Mouse (Mus musculus): ENCODE results near the gene Pcsk5. TPM values are rescaled to one million over a fixed set of nuclear protein-coding genes. Genes with fewer than 3 reads are reported as not detected.

The Pcsk5 gene
- total RNA-seq, 2 experiments from 2014 or later, result 1.9 to 4.0 TPM

DNA sequence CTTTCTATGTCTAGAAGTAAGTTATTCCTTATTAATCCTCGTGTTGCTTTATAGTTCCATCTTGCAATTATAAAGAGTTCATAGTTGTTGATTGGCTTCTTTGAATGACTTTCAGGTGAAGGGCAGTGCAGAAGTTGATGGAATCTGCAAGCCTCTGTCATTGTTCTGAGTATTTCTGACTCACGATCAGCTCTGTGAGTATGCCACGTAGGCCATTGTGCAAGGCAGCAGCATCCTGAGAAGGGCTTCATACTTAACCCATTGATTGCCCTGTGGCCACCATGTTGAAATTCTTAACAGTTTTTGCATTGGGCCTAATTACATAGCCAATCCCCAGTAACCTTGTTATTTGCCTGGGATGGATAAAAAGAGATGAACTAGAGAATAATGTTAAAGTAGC lies 428.1 kb downstream of the Pcsk5 start:
- DNase-seq, result no peak
- no peak overlapping the region for H3K27ac ChIP-seq
- no peak overlapping the region for H3K4me3 ChIP-seq
- intact Hi-C loops (cut with DNase I), result no loop called here
- TF ChIP-seq CTCF (IDR thresholded peaks at IDR 0.05), result no peak

DNA sequence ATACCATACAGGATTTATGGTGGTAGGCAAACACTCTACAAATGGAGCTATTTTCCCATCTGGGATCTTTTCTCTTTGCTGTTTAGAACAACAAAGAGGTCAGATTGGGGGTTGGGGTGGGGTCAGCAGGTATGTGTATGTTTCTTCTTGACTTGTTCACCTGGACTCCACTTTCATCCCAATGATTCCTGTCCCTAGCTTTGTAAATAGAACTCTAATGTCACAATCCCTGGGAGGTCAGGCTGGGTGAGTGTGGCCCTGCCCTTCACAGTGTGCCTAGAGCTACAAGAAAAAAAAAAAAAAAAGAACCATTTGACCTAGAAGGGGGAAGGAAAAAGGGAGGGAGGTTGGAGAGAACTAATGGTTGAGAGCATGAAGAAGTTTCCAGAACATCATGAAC lies 428.8 kb downstream of the Pcsk5 start:
- Histone ChIP-seq H3K27ac (no peak overlapping the region), H3K4me3 (no peak overlapping the region)
- no peak for TF ChIP-seq CTCF (IDR thresholded peaks at IDR 0.05)
- no peak for DNase-seq
- intact Hi-C loops (cut with DNase I), result no loop called here

GRCm38 (mm10) chr19:17406823-17407222 lies 430.6 kb downstream of the Pcsk5 start:
- no peak for DNase-seq
- Histone ChIP-seq H3K27ac (no peak overlapping the region), H3K4me3 (no peak overlapping the region)
- intact Hi-C loops (cut with DNase I), result no loop called here
- TF ChIP-seq CTCF (IDR thresholded peaks at IDR 0.05), result no peak

DNA sequence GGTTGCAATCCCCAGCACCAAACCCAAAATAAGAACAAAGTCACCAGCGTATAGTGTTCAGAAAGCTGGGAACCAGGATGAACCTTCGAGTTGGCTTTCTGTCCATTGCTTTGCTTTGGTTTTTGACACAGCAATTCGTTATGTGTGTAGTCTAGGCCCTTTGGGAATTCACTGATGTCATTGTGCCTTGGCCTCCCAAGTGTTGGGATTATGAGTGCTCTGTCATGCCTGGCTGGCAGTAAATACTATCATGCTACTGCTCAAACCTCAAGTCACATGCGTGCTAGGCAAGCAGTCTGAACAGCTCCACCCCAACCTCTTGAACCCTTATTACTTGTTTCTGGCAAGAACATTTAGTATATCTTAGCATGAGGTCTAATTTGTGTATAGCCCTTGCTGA lies 434.3 kb downstream of the Pcsk5 start:
- Histone ChIP-seq H3K4me3 (no peak overlapping the region), H3K27ac (no peak overlapping the region)
- no peak for DNase-seq
- intact Hi-C loops (cut with DNase I), result no loop called here
- no peak for TF ChIP-seq CTCF (IDR thresholded peaks at IDR 0.05)

DNA sequence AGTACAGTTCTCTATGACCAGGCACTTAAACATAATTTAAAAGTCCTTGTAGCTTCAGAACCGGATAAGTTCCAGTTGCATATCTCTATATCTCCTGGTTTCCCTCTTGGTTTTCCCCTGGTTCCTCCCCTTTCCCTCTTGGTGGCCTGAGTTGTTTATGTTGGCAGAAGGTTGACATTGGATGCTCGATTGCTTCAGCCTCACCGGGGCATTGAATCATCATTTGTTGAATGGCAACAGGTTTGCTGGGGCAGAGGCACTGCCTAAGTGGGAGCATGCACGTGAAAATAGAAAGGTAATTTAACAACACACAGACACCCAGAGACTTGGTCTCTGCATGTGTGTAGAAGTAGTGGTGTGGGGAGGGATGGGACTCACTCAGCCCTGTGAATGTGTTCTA lies 436.9 kb downstream of the Pcsk5 start:
- H3K4me3 ChIP-seq, result no peak overlapping the region
- intact Hi-C loops (cut with DNase I), result no loop called here
- DNase-seq, result no peak
- no peak overlapping the region for H3K27ac ChIP-seq
- no peak for TF ChIP-seq CTCF (IDR thresholded peaks at IDR 0.05)

DNA sequence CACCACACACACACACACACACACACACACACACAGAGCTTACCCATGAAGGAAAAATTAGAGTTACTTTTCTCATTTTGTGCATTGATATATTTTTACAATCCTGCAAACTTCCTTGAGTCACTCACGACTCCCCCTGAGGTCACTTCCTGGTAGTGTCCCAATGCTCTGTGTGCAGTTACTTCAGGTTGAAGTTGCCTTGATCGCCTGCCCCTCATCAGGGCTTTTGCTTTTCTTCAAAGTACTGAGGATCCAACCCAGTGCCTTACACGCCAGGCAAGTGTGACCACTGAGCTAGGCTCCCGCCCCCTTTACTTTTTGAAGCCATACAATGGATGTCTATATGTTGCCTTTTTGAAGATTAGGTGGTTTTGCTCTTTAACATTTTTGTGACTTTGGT lies 437.5 kb downstream of the Pcsk5 start:
- intact Hi-C loops (cut with DNase I), result no loop called here
- no peak for TF ChIP-seq CTCF (IDR thresholded peaks at IDR 0.05)
- no peak overlapping the region for H3K4me3 ChIP-seq
- DNase-seq, result no peak
- no peak overlapping the region for H3K27ac ChIP-seq

DNA sequence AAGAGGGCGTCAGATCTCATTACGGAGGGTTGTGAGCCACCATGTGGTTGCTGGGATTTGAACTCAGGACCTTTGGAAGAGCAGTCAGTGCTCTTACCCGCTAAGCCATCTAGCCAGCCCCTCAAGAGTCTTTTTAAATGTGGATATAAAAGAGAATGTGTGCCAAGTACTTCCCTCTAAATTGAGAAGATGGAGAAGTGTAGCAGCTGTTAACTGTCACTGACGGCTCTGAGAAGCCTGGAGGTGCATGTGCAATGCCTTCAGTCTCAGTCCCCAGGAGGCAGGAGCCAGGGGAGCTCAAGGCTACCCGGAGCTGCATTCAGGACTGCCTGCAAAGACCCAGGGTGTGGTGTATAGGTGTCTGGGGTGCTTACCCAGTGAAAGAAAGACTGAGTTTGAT lies 439.5 kb downstream of the Pcsk5 start:
- intact Hi-C loops (cut with DNase I), result no loop called here
- no peak overlapping the region for H3K4me3 ChIP-seq
- TF ChIP-seq CTCF (IDR thresholded peaks at IDR 0.05), result no peak
- H3K27ac ChIP-seq, result no peak overlapping the region
- no peak for DNase-seq

- Histone ChIP-seq H3K27ac (peak overlapping the region; percentile 52), H3K4me3 (peak overlapping the region; percentile 100; the same call in 1 of the 2 replicates)
- DNase-seq, result no peak
- TF ChIP-seq CTCF (IDR thresholded peaks at IDR 0.05), result no peak
- intact Hi-C loops (cut with DNase I), result no loop called here
Observed at GRCm38 (mm10) chr19:17396802-17397201, 440.6 kb downstream of the Pcsk5 start.

DNA sequence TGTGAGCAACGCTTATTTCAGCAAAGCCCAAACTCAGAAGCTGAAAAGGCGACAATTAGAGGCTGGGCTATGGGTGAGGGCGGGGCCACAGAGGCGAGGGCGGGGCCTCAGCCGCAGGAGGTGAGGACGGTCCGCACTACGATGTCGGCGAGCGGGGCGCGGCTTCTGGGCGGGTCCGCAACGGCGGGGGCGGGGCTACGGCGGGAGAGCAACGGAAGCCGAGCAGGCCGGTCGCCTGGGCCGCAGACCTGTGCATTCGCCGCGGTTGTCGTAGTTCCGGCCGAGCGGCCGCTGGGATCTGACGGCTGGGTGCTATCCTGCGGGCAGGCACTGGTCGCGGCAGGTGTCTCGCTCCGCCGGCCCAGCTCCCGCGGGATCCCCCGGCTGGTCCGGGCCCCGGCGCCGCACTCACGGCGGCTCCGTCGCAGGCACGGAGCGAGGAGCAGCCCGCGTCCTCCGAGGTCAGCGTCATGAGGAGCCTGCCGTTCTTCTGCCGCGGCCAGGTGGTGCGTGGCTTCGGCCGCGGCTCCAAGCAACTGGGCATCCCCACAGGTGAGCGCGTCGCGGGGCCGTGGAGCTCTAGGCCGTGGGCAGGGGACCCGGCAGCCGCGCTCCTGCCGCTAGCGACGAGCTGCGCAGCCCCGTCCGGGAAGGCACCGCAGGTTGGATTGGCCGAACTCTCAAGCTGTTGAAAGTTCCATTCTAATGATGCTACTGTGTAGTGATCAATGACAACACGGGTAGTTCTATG lies 443.4 kb downstream of the Pcsk5 start, which contains the start of gene Rfk:
Gene Rfk (plus strand): TSS at position 203 of the 751 bp plus-strand sequence.
- intact Hi-C loops (cut with DNase I), result no loop called here
- H3K27ac ChIP-seq, result peak within 1 kb of the TSS; percentile 94

DNA sequence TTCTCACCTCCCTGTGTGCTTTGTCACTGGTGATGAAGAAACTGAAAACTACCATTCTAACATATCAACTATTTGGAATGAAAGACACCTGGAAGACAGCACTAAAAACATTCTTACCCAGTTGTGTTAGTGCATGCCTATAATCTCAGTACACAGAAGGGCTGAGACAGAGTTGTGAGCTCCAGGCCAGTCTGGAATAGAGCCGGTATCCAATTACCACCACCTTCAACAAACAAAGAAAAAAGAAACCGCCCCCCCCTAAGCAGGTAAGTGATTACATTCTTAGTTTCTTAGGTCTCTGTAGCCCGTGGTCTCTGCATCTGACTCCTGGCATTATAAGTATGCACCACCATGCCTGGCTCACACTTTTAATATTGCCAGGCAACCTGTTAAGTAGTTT lies 444.6 kb downstream of the Pcsk5 start:
- intact Hi-C loops (cut with DNase I), result no loop called here
- TF ChIP-seq CTCF (IDR thresholded peaks at IDR 0.05), result no peak
- Histone ChIP-seq H3K27ac (no peak overlapping the region), H3K4me3 (no peak overlapping the region; the same call in 1 of the 2 replicates)
- DNase-seq, result no peak

More for the DNA sequence above, 443.4 kb downstream of the Pcsk5 start, which contains the start of gene Rfk:
- no peak for TF ChIP-seq CTCF (IDR thresholded peaks at IDR 0.05)
- H3K4me3 ChIP-seq, result peak within 1 kb of the TSS; percentile 100
- peak; percentile 97 for DNase-seq

- Histone ChIP-seq H3K27ac (no peak overlapping the region), H3K4me3 (no peak overlapping the region)
- intact Hi-C loops (cut with DNase I), result loop anchor here (2.0 kb wide), 1 partner anchor 264 kb away; no protein-coding TSS in a partner anchor
- no peak for DNase-seq
- peak; percentile 70 for TF ChIP-seq CTCF (IDR thresholded peaks at IDR 0.05)
Observed at GRCm38 (mm10) chr19:17388404-17388803, 449.0 kb downstream of the Pcsk5 start.

GRCm38 (mm10) chr19:17386424-17386823 lies 451.0 kb downstream of the Pcsk5 start:
- no peak overlapping the region for H3K4me3 ChIP-seq
- no peak for DNase-seq
- H3K27ac ChIP-seq, result no peak overlapping the region
- intact Hi-C loops (cut with DNase I), result no loop called here
- TF ChIP-seq CTCF (IDR thresholded peaks at IDR 0.05), result no peak

DNA sequence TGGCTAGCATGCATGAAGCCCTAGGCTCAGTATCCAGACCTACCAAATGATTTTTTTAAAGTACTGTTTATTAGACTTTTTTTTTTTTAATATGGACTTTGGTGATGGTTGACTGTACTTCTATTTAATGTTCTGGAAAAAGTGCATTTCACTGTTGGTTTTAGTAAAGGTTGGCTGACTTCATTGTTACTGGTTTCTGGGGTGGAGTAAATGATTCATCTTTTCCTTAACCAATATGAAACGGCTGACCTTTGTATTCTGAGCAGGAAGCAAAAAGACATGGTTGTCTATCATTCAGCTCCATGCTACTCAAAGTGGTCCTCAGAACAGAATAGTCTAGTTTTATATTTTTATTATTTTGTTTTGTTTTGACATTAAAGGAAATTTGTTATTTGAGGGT lies 452.0 kb downstream of the Pcsk5 start:
- Histone ChIP-seq H3K4me3 (no peak overlapping the region), H3K27ac (no peak overlapping the region)
- DNase-seq, result no peak
- TF ChIP-seq CTCF (IDR thresholded peaks at IDR 0.05), result no peak
- intact Hi-C loops (cut with DNase I), result no loop called here

GRCm38 (mm10) chr19:17385022-17385421 lies 452.4 kb downstream of the Pcsk5 start:
- no peak for DNase-seq
- TF ChIP-seq CTCF (IDR thresholded peaks at IDR 0.05), result no peak
- Histone ChIP-seq H3K4me3 (no peak overlapping the region), H3K27ac (no peak overlapping the region)
- intact Hi-C loops (cut with DNase I), result no loop called here
